Mouse (Mus musculus): Measurements from ENCODE around the gene Sstr4. TPM values are rescaled to one million over a fixed set of nuclear protein-coding genes. Genes with fewer than 3 reads are reported as not detected.

Sstr4 gene
- polyA plus RNA-seq, 1 experiment from 2014 or later = 0.43 TPM

GRCm38 (mm10) chr2:148365227-148365626 is 29.9 kb upstream of the Sstr4 start:
- DNase-seq (ENCODE audit: low spot score) = no peak
- no peak overlapping the region for H3K4me3 ChIP-seq (ENCODE audit: low read depth, low read length)
- ATAC-seq (replicated peaks; ENCODE audit: low FRiP score) = no peak

GRCm38 (mm10) chr2:148371743-148372630 is 23.2 kb upstream of the Sstr4 start:
- H3K9me3 ChIP-seq (ENCODE audit: control insufficient read depth, low read length) = no peaks in the 10 kb centered on the region
- no peaks in the 10 kb centered on the region for H3K4me1 ChIP-seq (replicated peaks; ENCODE audit: control insufficient read depth, insufficient read depth, low read length)
- no peak overlapping the region for H3K9ac ChIP-seq (ENCODE audit: low read depth, low read length)
- DNase-seq (ENCODE audit: low spot score) (no peak), ATAC-seq (replicated peaks; ENCODE audit: low FRiP score) (no peak)
- whole genome bisulfite sequencing = 59% methylated on average over 4 of the region's 4 CpGs
- H3K27ac ChIP-seq (ENCODE audit: low read depth, low read length) = no peak overlapping the region
- H3K4me3 ChIP-seq (ENCODE audit: low read depth, low read length) = no peak overlapping the region
- no peaks in the 10 kb centered on the region for H3K36me3 ChIP-seq (ENCODE audit: control insufficient read depth, insufficient read depth, low read length)
- H3K4me2 ChIP-seq = no peak overlapping the region
- no peaks in the 10 kb centered on the region for H3K27me3 ChIP-seq (replicated peaks; ENCODE audit: control insufficient read depth, insufficient read depth, low read length)

More at GRCm38 (mm10) chr2:148365227-148365626, 29.9 kb upstream of the Sstr4 start:
- H3K27me3 ChIP-seq (replicated peaks; ENCODE audit: control insufficient read depth, insufficient read depth, low read length) = no peaks in the 10 kb centered on the region
- WGBS = 25% methylated on average over 1 of the region's 1 CpGs
- H3K9ac ChIP-seq (ENCODE audit: low read depth, low read length) = no peak overlapping the region
- H3K27ac ChIP-seq (ENCODE audit: low read depth, low read length) = no peak overlapping the region
- no peak overlapping the region for H3K4me2 ChIP-seq
- H3K4me1 ChIP-seq (replicated peaks; ENCODE audit: control insufficient read depth, insufficient read depth, low read length) = no peaks in the 10 kb centered on the region
- H3K9me3 ChIP-seq (ENCODE audit: control insufficient read depth, low read length) = no peaks in the 10 kb centered on the region
- H3K36me3 ChIP-seq (ENCODE audit: control insufficient read depth, insufficient read depth, low read length) = no peaks in the 10 kb centered on the region

- H3K27me3 ChIP-seq (replicated peaks; ENCODE audit: control insufficient read depth, insufficient read depth, low read length) = no peaks in the 10 kb centered on the region
- H3K36me3 ChIP-seq (ENCODE audit: control insufficient read depth, insufficient read depth, low read length) = no peaks in the 10 kb centered on the region
- H3K9me3 ChIP-seq (ENCODE audit: control insufficient read depth, low read length) = no peaks in the 10 kb centered on the region
- no peaks in the 10 kb centered on the region for H3K4me1 ChIP-seq (replicated peaks; ENCODE audit: control insufficient read depth, insufficient read depth, low read length)
- no peak for ATAC-seq (replicated peaks; ENCODE audit: low FRiP score)
- WGBS = 41% methylated on average over 2 of the region's 2 CpGs
- DNase-seq (ENCODE audit: low spot score) = no peak
- no peak overlapping the region for H3K9ac ChIP-seq (ENCODE audit: low read depth, low read length)
- H3K4me2 ChIP-seq = no peak overlapping the region
- no peak overlapping the region for H3K4me3 ChIP-seq (ENCODE audit: low read depth, low read length)
- H3K27ac ChIP-seq (ENCODE audit: low read depth, low read length) = no peak overlapping the region
Observed at GRCm38 (mm10) chr2:148373602-148374071, 21.5 kb upstream of the Sstr4 start.

- no peak overlapping the region for H3K9ac ChIP-seq (ENCODE audit: low read depth, low read length)
- DNase-seq (ENCODE audit: low spot score) (no peak), ATAC-seq (replicated peaks; ENCODE audit: low FRiP score) (0 out of 2 replicates have a peak, but pooled peaks have one; percentile 51)
- H3K4me3 ChIP-seq (ENCODE audit: low read depth, low read length) = no peak overlapping the region
- H3K27ac ChIP-seq (ENCODE audit: low read depth, low read length) = no peak overlapping the region
- no peak overlapping the region for H3K4me2 ChIP-seq
- H3K4me1 ChIP-seq (replicated peaks; ENCODE audit: control insufficient read depth, insufficient read depth, low read length) = no peaks in the 10 kb centered on the region
- no peaks in the 10 kb centered on the region for H3K27me3 ChIP-seq (replicated peaks; ENCODE audit: control insufficient read depth, insufficient read depth, low read length)
- H3K9me3 ChIP-seq (ENCODE audit: control insufficient read depth, low read length) = no peaks in the 10 kb centered on the region
- WGBS = 53% methylated on average over 10 of the region's 10 CpGs
- no peaks in the 10 kb centered on the region for H3K36me3 ChIP-seq (ENCODE audit: control insufficient read depth, insufficient read depth, low read length)
Observed at GRCm38 (mm10) chr2:148375326-148376150, 19.6 kb upstream of the Sstr4 start.

- no peak for ATAC-seq (replicated peaks; ENCODE audit: low FRiP score)
Observed at GRCm38 (mm10) chr2:148378817-148379342, 16.3 kb upstream of the Sstr4 start.

GRCm38 (mm10) chr2:148379899-148380413 is 15.2 kb upstream of the Sstr4 start:
- Histone ChIP-seq H3K4me1 (replicated peaks; ENCODE audit: control insufficient read depth, insufficient read depth, low read length) (no peaks in the 10 kb centered on the region), H3K4me2 (no peak overlapping the region), H3K4me3 (ENCODE audit: low read depth, low read length) (no peak overlapping the region), H3K9me3 (ENCODE audit: control insufficient read depth, low read length) (no peaks in the 10 kb centered on the region), H3K27me3 (replicated peaks; ENCODE audit: control insufficient read depth, insufficient read depth, low read length) (no peaks in the 10 kb centered on the region), H3K36me3 (ENCODE audit: control insufficient read depth, insufficient read depth, low read length) (no peaks in the 10 kb centered on the region), H3K9ac (ENCODE audit: low read depth, low read length) (no peak overlapping the region), H3K27ac (ENCODE audit: low read depth, low read length) (no peak overlapping the region)
- WGBS = 65% methylated on average over 1 of the region's 1 CpGs
- DNase-seq (ENCODE audit: low spot score) = no peak
- no peak for ATAC-seq (replicated peaks; ENCODE audit: low FRiP score)

More at GRCm38 (mm10) chr2:148378817-148379342, 16.3 kb upstream of the Sstr4 start:
- WGBS = 49% methylated on average over 1 of the region's 1 CpGs
- Histone ChIP-seq H3K9ac (ENCODE audit: low read depth, low read length) (no peak overlapping the region), H3K27ac (ENCODE audit: low read depth, low read length) (no peak overlapping the region), H3K4me3 (ENCODE audit: low read depth, low read length) (no peak overlapping the region), H3K4me2 (no peak overlapping the region), H3K4me1 (replicated peaks; ENCODE audit: control insufficient read depth, insufficient read depth, low read length) (no peaks in the 10 kb centered on the region), H3K9me3 (ENCODE audit: control insufficient read depth, low read length) (no peaks in the 10 kb centered on the region), H3K27me3 (replicated peaks; ENCODE audit: control insufficient read depth, insufficient read depth, low read length) (no peaks in the 10 kb centered on the region), H3K36me3 (ENCODE audit: control insufficient read depth, insufficient read depth, low read length) (no peaks in the 10 kb centered on the region)
- DNase-seq (ENCODE audit: low spot score) = no peak

- no peak for DNase-seq (ENCODE audit: low spot score)
- Histone ChIP-seq H3K4me3 (ENCODE audit: low read depth, low read length) (no peak overlapping the region), H3K36me3 (ENCODE audit: control insufficient read depth, insufficient read depth, low read length) (no peaks in the 10 kb centered on the region), H3K27me3 (replicated peaks; ENCODE audit: control insufficient read depth, insufficient read depth, low read length) (no peaks in the 10 kb centered on the region), H3K4me1 (replicated peaks; ENCODE audit: control insufficient read depth, insufficient read depth, low read length) (no peaks in the 10 kb centered on the region), H3K9me3 (ENCODE audit: control insufficient read depth, low read length) (no peaks in the 10 kb centered on the region), H3K9ac (ENCODE audit: low read depth, low read length) (no peak overlapping the region), H3K4me2 (no peak overlapping the region), H3K27ac (ENCODE audit: low read depth, low read length) (no peak overlapping the region)
- ATAC-seq (replicated peaks; ENCODE audit: low FRiP score) = no peak
- 83% methylated on average over 2 of the region's 2 CpGs for WGBS
Observed at GRCm38 (mm10) chr2:148381076-148381475, 14.1 kb upstream of the Sstr4 start.

- DNase-seq (ENCODE audit: low spot score) = no peak
- no peaks in the 10 kb centered on the region for H3K4me1 ChIP-seq (replicated peaks; ENCODE audit: control insufficient read depth, insufficient read depth, low read length)
- no peaks in the 10 kb centered on the region for H3K36me3 ChIP-seq (ENCODE audit: control insufficient read depth, insufficient read depth, low read length)
- H3K4me3 ChIP-seq (ENCODE audit: low read depth, low read length) = no peak overlapping the region
- H3K4me2 ChIP-seq = no peak overlapping the region
- WGBS = 79% methylated on average over 3 of the region's 3 CpGs
- H3K27ac ChIP-seq (ENCODE audit: low read depth, low read length) = no peak overlapping the region
- ATAC-seq (replicated peaks; ENCODE audit: low FRiP score) = no peak
- H3K27me3 ChIP-seq (replicated peaks; ENCODE audit: control insufficient read depth, insufficient read depth, low read length) = no peaks in the 10 kb centered on the region
- H3K9ac ChIP-seq (ENCODE audit: low read depth, low read length) = no peak overlapping the region
- H3K9me3 ChIP-seq (ENCODE audit: control insufficient read depth, low read length) = no peaks in the 10 kb centered on the region
Observed at GRCm38 (mm10) chr2:148386476-148386875, 8.7 kb upstream of the Sstr4 start.

Data from liver, embryonic 11.5 days (tissue).